Mouse (Mus musculus) layer of hippocampus, adult 2 months (tissue): Measurements from ENCODE around the gene Ccdc141. TPM values are rescaled to one million over a fixed set of nuclear protein-coding genes. Genes with fewer than 3 reads are reported as not detected.

Experiments
- DNase-seq, 2 experiments: peaks; one replicate each; pipeline ENCODE4 v3.0.0; 2022; ENCODE audit warnings: low spot score in 2 of 2
- H3K27ac ChIP-seq: fragments of 200-600 bp; 2 replicates; pipeline ENCODE4 v1.8.1; 2022
- H3K4me3 ChIP-seq: fragments of 200-600 bp; 2 replicates; pipeline ENCODE4 v1.8.1; 2022; ENCODE audit warnings: mild to moderate bottlenecking
- CTCF ChIP-seq: fragments of 200-600 bp; conservative IDR thresholded peaks from 2 replicates; pipeline ENCODE4 v1.8.1; 2022; ENCODE audit warnings: antibody characterized with exemption, mild to moderate bottlenecking, moderate library complexity
- total RNA-seq, 2 experiments: library from RNA; stranded (reverse); gene quantifications; 2 replicates each; pipeline ENCODE4 v1.2.3; 2021

Gene Ccdc141
- total RNA-seq, 2 experiments from 2014 or later: 17.1 to 27.7 TPM

DNA sequence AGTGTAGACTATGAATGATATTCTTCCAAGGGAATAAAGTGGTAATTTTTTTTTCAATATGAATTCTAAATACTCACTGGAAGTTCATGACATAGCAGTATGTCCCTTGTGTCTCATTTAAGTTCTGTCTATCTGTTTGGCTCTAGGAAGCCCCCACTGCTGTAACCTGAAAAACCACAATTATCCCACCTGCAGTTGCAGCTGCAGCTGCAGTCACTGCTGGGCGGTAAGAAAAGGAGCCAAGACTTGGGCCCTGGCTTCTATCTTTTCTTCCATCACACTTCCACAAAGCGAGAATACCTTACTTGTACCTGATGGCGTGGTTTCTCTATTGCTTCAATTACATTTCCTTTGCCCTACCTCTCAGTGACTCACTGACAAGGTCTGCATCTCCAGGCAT, 17.1 kb upstream of the Ccdc141 start:
- H3K27ac ChIP-seq: no peak overlapping the region
- no peak for TF ChIP-seq CTCF
- no peak for DNase-seq
- H3K4me3 ChIP-seq: no peak overlapping the region

DNA sequence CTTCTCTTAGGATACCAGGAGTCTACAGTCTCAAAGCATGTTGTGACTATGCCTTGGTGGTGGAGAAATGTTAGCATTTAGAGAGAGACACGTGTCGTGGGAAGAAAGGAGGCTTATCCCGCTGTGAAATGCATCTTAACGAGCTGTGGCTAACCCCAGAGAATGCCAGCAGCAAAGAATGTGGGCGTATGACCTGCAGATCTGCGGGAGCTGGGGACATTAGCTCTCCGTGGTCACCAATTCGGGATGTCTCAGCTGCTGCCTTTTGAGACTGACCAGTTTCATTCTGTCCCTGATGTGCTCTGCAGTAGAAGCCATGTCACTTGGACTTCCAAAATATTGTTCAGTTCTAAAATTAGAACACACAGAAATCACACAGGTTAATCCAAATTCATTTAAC, 16.5 kb upstream of the Ccdc141 start:
- no peak for DNase-seq
- H3K27ac ChIP-seq: no peak overlapping the region
- no peak for TF ChIP-seq CTCF
- no peak overlapping the region for H3K4me3 ChIP-seq

DNA sequence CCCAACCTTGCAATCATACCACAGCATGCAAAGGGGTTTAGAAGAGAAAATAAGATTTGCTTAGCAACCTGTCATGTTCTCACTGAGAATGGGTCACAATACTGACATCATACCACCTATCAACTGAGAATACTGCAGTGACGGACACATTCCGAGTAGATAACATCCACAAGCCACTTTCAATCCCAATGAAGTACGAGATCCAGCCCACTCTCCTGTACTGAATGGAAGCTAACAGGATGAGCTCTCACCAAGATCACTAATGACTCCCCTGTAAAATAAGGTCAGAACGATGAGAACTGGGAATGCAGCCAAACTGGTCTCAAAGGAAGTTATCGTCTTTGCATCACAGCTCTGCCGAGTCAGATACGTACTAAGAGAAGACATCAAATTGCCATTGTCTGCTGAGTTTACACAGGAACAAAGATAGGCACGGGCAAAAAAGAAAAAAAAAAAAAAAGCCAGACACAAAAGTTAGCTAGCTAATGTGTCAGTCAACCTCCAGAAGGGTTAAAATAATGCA, 13.7 kb upstream of the Ccdc141 start:
- no peak overlapping the region for H3K27ac ChIP-seq
- DNase-seq: no peak
- no peak for TF ChIP-seq CTCF
- no peak overlapping the region for H3K4me3 ChIP-seq

DNA sequence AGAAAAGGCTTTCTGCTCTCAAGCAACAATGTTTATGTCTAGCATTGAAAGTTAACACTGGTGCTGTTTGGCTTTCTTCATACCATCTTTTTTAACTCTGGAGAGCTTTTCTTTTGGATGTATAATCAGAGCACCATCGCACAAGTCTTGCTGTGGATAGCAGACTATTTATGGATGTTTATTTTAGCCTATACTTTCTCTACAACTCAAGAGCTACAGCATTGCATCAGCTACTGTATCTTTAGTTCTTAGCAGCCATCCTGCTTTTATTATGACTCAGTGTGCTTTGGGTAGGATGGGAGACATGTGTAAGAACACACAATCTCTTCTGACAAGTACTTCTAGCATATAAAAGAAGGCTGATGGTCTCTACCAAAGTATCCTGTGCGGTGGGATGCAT, 13.2 kb upstream of the Ccdc141 start:
- no peak for TF ChIP-seq CTCF
- DNase-seq: no peak
- Histone ChIP-seq H3K4me3 (no peak overlapping the region), H3K27ac (no peak overlapping the region)

DNA sequence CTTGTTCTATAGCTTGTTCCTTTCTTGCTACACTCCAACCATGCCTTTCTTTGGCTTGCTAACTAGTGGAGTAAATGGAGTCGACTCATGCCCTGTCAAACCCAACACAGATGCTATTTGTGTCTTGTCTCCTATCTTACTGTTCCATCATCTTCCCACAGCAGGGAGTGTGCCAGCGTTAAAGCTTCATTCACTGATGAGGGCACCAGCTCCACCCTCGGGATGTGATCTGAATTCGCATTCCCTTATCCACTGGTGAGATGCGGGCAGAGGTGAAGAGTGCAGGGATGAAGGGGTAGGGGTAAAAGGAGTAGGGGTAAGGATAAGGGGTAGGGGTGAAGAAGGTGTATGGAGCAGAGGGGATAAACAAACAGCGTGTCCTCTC, 12.6 kb upstream of the Ccdc141 start:
- Histone ChIP-seq H3K27ac (no peak overlapping the region), H3K4me3 (no peak overlapping the region)
- TF ChIP-seq CTCF: no peak
- no peak for DNase-seq

DNA sequence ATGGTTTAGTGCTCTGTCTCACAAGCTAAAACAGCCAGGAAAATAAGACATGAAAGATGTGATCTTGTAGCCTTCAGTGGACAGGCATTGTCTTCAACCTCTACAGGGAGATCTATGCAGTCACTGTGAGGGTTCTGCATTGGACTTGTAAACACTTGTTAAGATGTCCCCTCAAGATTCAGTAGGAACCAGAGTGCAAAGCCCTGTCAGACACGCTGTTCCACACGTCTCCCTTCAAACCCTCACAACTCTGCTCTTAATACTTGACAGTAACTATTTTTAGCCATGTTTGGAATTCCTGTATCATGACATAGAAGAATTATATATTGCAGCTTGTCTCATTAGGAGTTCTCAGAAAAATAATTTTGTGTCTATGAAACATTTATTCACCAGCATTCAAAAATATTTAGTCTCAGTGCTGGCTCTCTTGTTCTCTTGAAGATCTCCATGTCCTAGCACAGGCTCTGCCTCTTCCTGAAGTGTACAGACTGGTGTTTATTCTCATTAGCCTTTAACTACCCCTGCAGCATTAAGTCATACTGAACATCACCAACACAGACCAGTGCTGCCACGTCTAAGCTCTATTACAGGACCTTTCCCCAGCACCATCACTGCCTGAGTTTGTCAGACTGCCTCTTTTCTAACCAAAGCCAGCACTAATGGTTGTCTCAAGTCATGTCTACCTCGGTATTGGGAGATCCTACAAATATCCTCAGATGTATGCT, 12.0 kb upstream of the Ccdc141 start:
- H3K27ac ChIP-seq: no peak overlapping the region
- TF ChIP-seq CTCF: no peak
- no peak overlapping the region for H3K4me3 ChIP-seq
- no peak for DNase-seq

DNA sequence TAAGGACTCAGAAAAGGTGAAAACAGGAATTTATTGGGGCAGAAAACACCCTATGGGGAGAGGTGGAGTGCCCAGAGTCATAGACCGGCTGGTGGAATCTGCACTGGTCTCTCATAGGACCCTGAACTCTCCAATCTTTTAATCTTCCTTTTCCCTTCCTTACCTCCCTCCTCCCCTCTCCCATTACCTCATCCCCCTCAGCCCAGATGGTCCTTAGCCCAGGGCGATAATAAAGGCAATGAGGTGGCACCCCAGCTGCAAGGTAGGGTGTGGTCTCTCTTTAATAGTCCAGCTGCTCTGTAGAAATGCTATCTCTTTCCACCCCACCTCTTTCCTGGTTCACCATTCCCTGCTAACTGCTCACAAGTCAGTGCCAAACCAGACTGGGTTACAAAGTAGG, 7.0 kb upstream of the Ccdc141 start:
- peak overlapping the region; percentile 19; the same call in 1 of the 2 replicates for H3K27ac ChIP-seq
- H3K4me3 ChIP-seq: no peak overlapping the region
- TF ChIP-seq CTCF: no peak

DNA sequence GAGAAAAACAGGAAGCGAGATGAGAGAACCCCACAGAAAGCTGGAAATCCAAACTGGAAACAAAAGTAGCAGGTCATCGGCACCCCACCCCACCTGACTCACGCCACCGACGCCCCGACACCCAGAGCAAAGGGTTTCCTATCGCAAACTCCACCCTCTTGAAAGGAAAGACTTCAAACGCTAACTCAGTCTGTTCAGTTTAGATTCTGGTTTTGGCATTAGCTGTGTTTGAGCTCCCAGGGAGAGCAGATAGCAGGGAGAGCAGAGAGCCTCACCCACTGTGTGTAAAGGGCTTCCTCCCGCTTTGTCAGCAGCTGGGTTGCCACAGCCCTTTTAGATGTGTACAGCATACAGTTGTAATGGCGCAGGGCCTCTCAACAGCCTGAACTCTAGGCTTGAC, 6.0 kb upstream of the Ccdc141 start:
- Histone ChIP-seq H3K4me3 (no peak overlapping the region), H3K27ac (no peak overlapping the region)
- no peak for DNase-seq
- no peak for TF ChIP-seq CTCF

More for the DNA sequence above, 7.0 kb upstream of the Ccdc141 start:
- DNase-seq: no peak

DNA sequence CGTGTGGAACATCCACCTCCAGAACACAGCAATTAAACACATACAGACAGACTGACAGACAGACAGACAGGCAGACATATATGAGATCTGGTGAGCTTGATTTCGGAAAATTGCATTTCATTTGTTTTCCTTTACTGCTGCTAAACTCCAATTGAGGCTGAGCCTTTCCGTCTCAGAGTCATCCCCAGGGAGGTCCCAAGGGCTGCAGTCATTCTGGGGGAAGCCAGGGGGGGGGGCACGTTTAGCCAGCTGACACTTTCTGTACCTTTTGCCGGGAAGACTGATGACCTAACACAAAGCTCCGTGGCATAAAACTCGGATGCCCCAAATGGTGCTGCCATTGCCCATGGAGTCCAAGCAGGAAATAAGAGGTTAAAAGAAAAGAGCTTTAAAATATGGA, 5.0 kb upstream of the Ccdc141 start:
- DNase-seq: no peak
- TF ChIP-seq CTCF: no peak
- no peak overlapping the region for H3K4me3 ChIP-seq
- peak overlapping the region; percentile 61 for H3K27ac ChIP-seq

DNA sequence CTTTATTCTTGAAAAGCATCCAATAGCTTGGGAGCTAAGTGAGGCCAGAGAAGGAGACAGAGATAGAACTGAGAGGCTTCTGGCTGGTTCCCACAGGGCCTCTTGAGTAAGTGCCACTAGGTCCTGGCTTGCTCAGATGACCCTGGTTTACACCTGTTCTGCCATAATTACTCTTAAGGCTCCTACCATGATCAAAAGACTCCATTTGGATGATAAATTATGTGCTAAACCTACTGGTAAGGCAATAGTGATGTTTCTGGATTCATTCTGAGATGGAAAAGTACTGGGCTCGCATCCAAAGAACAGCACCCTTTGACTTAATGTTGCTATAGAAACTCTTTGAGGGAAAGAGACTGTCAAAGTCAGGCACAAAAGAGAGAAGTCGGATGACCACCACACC, 3.9 kb upstream of the Ccdc141 start:
- Histone ChIP-seq H3K4me3 (no peak overlapping the region), H3K27ac (peak overlapping the region; percentile 61)
- no peak for TF ChIP-seq CTCF
- DNase-seq: no peak

DNA sequence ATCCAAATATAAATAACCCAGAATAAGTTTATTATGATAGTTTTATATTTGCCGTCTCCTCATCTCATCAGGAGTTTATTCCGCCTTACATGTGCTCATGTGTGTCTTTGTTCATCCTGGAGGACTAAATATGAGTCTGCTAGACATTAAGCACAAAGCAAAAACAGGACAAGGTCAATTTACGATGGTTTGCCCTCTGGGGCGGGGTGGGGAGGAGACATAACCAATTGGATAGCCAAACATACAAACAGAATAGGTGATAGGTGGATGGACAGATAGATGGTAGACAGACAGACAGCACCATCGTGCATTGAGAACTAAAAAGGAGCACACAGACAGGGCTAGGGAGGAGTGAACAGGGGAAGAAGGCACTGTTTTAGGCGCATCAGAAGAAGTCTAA, 3.4 kb upstream of the Ccdc141 start:
- Histone ChIP-seq H3K27ac (peak overlapping the region; percentile 90), H3K4me3 (no peak overlapping the region)
- TF ChIP-seq CTCF: no peak
- DNase-seq: no peak

DNA sequence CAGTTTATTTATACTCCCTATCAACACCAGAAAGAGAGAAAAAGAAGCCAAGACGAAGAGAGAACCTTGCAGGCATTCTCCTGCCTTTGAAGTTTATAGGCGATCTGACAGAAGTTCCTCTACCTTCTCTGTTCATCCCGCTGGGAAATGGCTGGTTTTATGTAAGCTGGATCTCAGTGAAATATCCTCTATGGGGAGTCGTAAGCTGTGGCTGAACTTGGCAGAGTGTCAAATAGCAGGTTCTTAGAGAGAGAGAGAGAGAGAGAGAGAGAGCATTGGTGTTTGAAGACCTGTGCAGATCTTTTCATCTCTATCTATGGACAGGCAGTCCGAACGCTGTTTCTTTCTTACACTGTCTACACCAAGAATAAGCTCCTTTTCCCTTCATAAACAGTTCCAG, 2.9 kb upstream of the Ccdc141 start:
- peak overlapping the region; percentile 90 for H3K27ac ChIP-seq
- no peak for TF ChIP-seq CTCF
- no peak for DNase-seq
- H3K4me3 ChIP-seq: no peak overlapping the region

DNA sequence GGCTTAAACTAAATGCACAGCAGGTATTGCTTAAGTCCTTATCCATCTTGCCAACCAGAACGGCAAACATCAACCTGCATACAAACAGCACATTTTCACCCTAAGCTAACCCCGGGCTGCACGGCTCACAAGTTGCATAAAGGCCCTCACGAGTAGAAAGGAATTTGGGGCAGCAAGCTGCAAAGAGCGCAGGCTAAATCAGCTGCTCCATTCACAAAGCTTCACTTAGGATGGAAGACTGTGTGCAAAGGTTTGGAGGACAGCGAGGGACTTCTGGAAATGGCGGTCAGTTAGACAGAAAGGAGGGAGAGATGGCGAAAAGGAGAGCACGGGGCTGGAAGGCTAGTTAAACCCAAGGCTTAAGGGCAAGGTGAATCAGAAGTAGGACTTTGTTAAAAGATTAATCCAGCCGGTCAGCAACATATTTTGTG, 1.8 kb upstream of the Ccdc141 start:
- TF ChIP-seq CTCF: no peak
- Histone ChIP-seq H3K27ac (peak overlapping the region; percentile 90), H3K4me3 (peak overlapping the region; percentile 43; the same call in 1 of the 2 replicates)
- no peak for DNase-seq

DNA sequence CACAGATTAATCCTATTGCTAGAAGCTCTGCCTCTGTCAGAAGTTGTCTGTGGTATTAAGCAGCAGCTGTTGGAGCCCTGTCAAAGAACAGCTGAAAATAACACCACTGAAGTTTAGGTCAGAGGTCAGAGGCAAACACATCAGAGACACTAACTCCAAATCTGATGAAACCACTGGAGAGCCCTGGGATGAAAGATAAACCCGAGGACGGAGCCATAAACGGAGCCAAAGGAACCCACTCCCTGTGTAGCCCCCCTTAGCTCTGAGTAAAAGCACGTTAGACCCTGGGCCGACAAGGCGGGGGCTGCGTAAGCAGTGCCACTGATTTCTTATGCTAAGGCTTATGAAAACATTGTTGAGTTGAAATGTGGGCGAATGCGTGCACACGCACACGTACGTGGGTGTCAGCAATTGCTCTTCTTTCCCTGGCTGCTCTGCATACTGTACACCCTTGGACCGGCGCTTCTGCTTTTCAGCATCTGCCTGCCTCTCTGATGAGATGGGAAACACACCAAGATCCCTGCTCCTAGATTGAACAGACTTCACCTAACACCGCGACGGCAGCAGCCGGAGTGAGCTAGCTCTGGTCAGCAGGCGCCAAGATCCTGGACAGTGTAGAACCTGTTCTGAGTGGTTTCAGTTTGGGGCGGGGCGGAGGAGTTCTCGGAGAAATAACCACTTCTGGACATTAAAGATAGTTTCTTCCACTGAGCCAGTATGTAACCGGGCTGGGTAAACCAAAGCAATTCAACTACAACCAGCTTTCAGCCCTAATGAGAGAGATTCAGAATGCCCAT, 1.2 kb upstream of the Ccdc141 start:
- no peak for DNase-seq
- Histone ChIP-seq H3K4me3 (peak overlapping the region; percentile 43), H3K27ac (peak overlapping the region; percentile 90)

More for the DNA sequence above, 1.2 kb upstream of the Ccdc141 start:
- TF ChIP-seq CTCF: no peak
